Mouse (Mus musculus): ENCODE data around the gene Pfas. TPM values are rescaled to one million over a fixed set of nuclear protein-coding genes. Genes with fewer than 3 reads are reported as not detected.

Pfas gene
- 79.6 and 85.3 TPM in 2 replicates for polyA plus RNA-seq (2011; ENCODE audit: insufficient read depth, insufficient read length, low read depth, missing spikeins)

- Histone ChIP-seq H3K27me3 (ENCODE audit: control insufficient read depth, insufficient read depth, low read length, poor library complexity, severe bottlenecking) (no peaks in the 10 kb centered on the region), H3K9me3 (replicated peaks; ENCODE audit: control insufficient read depth, insufficient read depth, low read length, poor library complexity, severe bottlenecking) (no peaks in the 10 kb centered on the region), H3K4me1 (ENCODE audit: control insufficient read depth, insufficient read depth, low read length) (no peaks in the 10 kb centered on the region), H3K4me3 (ENCODE audit: low read depth, low read length) (peak within 1 kb of the TSS; percentile 99), H3K27ac (ENCODE audit: insufficient read depth, low read length) (peak within 1 kb of the TSS; percentile 86), H3K36me3 (ENCODE audit: control insufficient read depth, insufficient read depth, low read length, poor library complexity, severe bottlenecking) (peaks cover 31% of the 10 kb centered on the region), H3K9ac (ENCODE audit: low read depth, poor library complexity, severe bottlenecking) (peak within 1 kb of the TSS; percentile 81)
- TF ChIP-seq POLR2A (IDR thresholded peaks at IDR 0.05; ENCODE audit: insufficient read depth, low read length) (peak; percentile 29), CTCF (IDR thresholded peaks at IDR 0.05; ENCODE audit: low read depth, low read length) (no peak)
Observed at GRCm38 (mm10) chr11:69008182-69009121, at the start of gene Pfas. Pfas (minus strand) TSS chr11:69008460.

- Histone ChIP-seq H3K27ac (ENCODE audit: insufficient read depth, low read length) (no peak overlapping the region), H3K4me3 (ENCODE audit: low read depth, low read length) (no peak overlapping the region), H3K27me3 (ENCODE audit: control insufficient read depth, insufficient read depth, low read length, poor library complexity, severe bottlenecking) (no peaks in the 10 kb centered on the region), H3K4me1 (ENCODE audit: control insufficient read depth, insufficient read depth, low read length) (no peaks in the 10 kb centered on the region), H3K36me3 (ENCODE audit: control insufficient read depth, insufficient read depth, low read length, poor library complexity, severe bottlenecking) (peaks cover 24% of the 10 kb centered on the region), H3K9me3 (replicated peaks; ENCODE audit: control insufficient read depth, insufficient read depth, low read length, poor library complexity, severe bottlenecking) (no peaks in the 10 kb centered on the region), H3K9ac (ENCODE audit: low read depth, poor library complexity, severe bottlenecking) (no peak overlapping the region)
- TF ChIP-seq CTCF (IDR thresholded peaks at IDR 0.05; ENCODE audit: low read depth, low read length) (no peak), POLR2A (IDR thresholded peaks at IDR 0.05; ENCODE audit: insufficient read depth, low read length) (no peak), EP300 (IDR thresholded peaks at IDR 0.05; ENCODE audit: insufficient read depth, low read depth, low read length) (no peak)
Observed at GRCm38 (mm10) chr11:69053848-69054247, 45.6 kb upstream of the Pfas start.

DNA sequence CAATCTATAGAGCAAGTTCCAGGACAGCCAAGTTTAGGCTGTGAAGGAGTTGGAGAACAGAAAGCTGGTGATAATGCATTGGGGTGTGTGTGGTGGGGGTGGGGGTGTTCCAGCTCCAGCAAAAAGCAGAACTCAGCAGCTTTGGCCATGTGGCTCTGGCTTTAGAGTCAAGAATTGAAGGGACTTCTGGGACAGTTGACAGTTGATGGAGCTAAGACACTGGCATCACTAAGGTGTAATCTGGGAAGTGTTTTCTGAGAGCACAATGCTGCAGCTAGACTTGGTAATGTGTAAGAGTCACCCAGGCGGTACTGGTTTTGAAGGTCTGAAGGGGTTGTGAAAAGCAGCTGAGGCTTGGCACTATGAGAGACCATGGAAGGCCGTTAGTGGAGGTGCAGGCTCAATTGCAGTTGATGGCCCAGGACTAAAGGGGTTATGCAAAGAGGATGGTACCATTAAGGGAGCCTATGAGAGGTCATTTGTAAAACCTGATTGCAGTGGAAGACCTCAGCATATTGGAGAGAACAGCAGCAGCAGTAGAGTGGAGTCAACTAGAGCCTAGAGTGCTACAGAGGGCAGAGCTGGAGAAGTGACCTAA is 44.7 kb upstream of the Pfas start:
- no peak overlapping the region for H3K4me3 ChIP-seq (ENCODE audit: low read depth, low read length)
- TF ChIP-seq CTCF (IDR thresholded peaks at IDR 0.05; ENCODE audit: low read depth, low read length) (no peak), EP300 (IDR thresholded peaks at IDR 0.05; ENCODE audit: insufficient read depth, low read depth, low read length) (no peak)
- no peaks in the 10 kb centered on the region for H3K4me1 ChIP-seq (ENCODE audit: control insufficient read depth, insufficient read depth, low read length)
- no peak overlapping the region for H3K27ac ChIP-seq (ENCODE audit: insufficient read depth, low read length)
- H3K36me3 ChIP-seq (ENCODE audit: control insufficient read depth, insufficient read depth, low read length, poor library complexity, severe bottlenecking): peaks cover 34% of the 10 kb centered on the region
- no peaks in the 10 kb centered on the region for H3K9me3 ChIP-seq (replicated peaks; ENCODE audit: control insufficient read depth, insufficient read depth, low read length, poor library complexity, severe bottlenecking)
- no peaks in the 10 kb centered on the region for H3K27me3 ChIP-seq (ENCODE audit: control insufficient read depth, insufficient read depth, low read length, poor library complexity, severe bottlenecking)
- H3K9ac ChIP-seq (ENCODE audit: low read depth, poor library complexity, severe bottlenecking): no peak overlapping the region

GRCm38 (mm10) chr11:69051771-69052170 is 43.5 kb upstream of the Pfas start:
- no peaks in the 10 kb centered on the region for H3K27me3 ChIP-seq (ENCODE audit: control insufficient read depth, insufficient read depth, low read length, poor library complexity, severe bottlenecking)
- TF ChIP-seq CTCF (IDR thresholded peaks at IDR 0.05; ENCODE audit: low read depth, low read length): no peak
- H3K4me1 ChIP-seq (ENCODE audit: control insufficient read depth, insufficient read depth, low read length): no peaks in the 10 kb centered on the region
- no peak overlapping the region for H3K9ac ChIP-seq (ENCODE audit: low read depth, poor library complexity, severe bottlenecking)
- H3K4me3 ChIP-seq (ENCODE audit: low read depth, low read length): no peak overlapping the region
- H3K27ac ChIP-seq (ENCODE audit: insufficient read depth, low read length): no peak overlapping the region
- H3K36me3 ChIP-seq (ENCODE audit: control insufficient read depth, insufficient read depth, low read length, poor library complexity, severe bottlenecking): peaks cover 36% of the 10 kb centered on the region
- no peaks in the 10 kb centered on the region for H3K9me3 ChIP-seq (replicated peaks; ENCODE audit: control insufficient read depth, insufficient read depth, low read length, poor library complexity, severe bottlenecking)

DNA sequence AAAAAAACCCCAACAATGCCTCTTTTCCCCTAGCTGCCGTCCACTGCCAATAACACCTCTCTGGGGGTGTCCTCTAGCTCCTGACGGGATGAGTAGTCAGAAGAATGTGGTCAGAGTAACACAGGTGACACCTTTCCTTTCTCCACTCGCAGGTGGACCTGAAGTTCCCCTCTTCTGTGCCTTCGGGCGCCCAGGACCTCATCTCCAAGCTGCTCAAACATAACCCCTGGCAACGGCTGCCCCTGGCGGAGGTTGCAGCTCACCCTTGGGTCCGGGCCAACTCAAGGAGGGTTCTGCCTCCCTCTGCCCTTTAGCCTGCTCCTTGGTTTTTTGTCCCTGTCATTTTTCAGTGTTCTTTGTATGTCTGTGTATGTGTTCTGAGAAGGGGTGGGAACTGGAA is 42.5 kb upstream of the Pfas start:
- Histone ChIP-seq H3K27me3 (ENCODE audit: control insufficient read depth, insufficient read depth, low read length, poor library complexity, severe bottlenecking) (no peaks in the 10 kb centered on the region), H3K4me1 (ENCODE audit: control insufficient read depth, insufficient read depth, low read length) (no peaks in the 10 kb centered on the region), H3K4me3 (ENCODE audit: low read depth, low read length) (no peak overlapping the region), H3K9me3 (replicated peaks; ENCODE audit: control insufficient read depth, insufficient read depth, low read length, poor library complexity, severe bottlenecking) (no peaks in the 10 kb centered on the region), H3K36me3 (ENCODE audit: control insufficient read depth, insufficient read depth, low read length, poor library complexity, severe bottlenecking) (peaks cover 36% of the 10 kb centered on the region), H3K27ac (ENCODE audit: insufficient read depth, low read length) (no peak overlapping the region), H3K9ac (ENCODE audit: low read depth, poor library complexity, severe bottlenecking) (no peak overlapping the region)
- no peak for TF ChIP-seq CTCF (IDR thresholded peaks at IDR 0.05; ENCODE audit: low read depth, low read length)
- no peak for TF ChIP-seq EP300 (IDR thresholded peaks at IDR 0.05; ENCODE audit: insufficient read depth, low read depth, low read length)
- no peak for TF ChIP-seq POLR2A (IDR thresholded peaks at IDR 0.05; ENCODE audit: insufficient read depth, low read length)

DNA sequence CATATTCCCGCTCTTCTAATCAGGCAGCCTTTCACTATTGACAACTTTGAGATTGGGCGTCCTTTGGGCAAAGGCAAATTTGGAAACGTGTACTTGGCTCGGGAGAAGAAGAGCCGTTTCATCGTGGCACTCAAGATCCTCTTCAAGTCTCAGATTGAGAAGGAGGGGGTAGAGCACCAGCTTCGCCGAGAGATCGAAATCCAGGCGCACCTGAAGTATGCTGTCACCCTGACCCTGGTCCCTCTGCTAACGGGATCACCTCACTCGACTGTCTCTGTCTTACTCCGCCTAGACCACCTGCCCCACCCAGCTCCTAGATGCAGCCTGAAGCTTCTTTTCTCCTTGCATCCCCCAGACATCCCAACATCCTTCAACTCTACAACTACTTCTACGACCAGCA is 39.9 kb upstream of the Pfas start:
- Histone ChIP-seq H3K36me3 (ENCODE audit: control insufficient read depth, insufficient read depth, low read length, poor library complexity, severe bottlenecking) (peaks cover 36% of the 10 kb centered on the region), H3K4me3 (ENCODE audit: low read depth, low read length) (no peak overlapping the region)
- TF ChIP-seq CTCF (IDR thresholded peaks at IDR 0.05; ENCODE audit: low read depth, low read length) (no peak), EP300 (IDR thresholded peaks at IDR 0.05; ENCODE audit: insufficient read depth, low read depth, low read length) (no peak), POLR2A (IDR thresholded peaks at IDR 0.05; ENCODE audit: insufficient read depth, low read length) (no peak)

More for the DNA sequence above, 39.9 kb upstream of the Pfas start:
- H3K4me1 ChIP-seq (ENCODE audit: control insufficient read depth, insufficient read depth, low read length): no peaks in the 10 kb centered on the region
- H3K9me3 ChIP-seq (replicated peaks; ENCODE audit: control insufficient read depth, insufficient read depth, low read length, poor library complexity, severe bottlenecking): no peaks in the 10 kb centered on the region
- no peaks in the 10 kb centered on the region for H3K27me3 ChIP-seq (ENCODE audit: control insufficient read depth, insufficient read depth, low read length, poor library complexity, severe bottlenecking)
- H3K27ac ChIP-seq (ENCODE audit: insufficient read depth, low read length): no peak overlapping the region
- H3K9ac ChIP-seq (ENCODE audit: low read depth, poor library complexity, severe bottlenecking): no peak overlapping the region
